Comparison of ENCODE assay signal across 12 mouse cellular contexts in the genomic region with DNA sequence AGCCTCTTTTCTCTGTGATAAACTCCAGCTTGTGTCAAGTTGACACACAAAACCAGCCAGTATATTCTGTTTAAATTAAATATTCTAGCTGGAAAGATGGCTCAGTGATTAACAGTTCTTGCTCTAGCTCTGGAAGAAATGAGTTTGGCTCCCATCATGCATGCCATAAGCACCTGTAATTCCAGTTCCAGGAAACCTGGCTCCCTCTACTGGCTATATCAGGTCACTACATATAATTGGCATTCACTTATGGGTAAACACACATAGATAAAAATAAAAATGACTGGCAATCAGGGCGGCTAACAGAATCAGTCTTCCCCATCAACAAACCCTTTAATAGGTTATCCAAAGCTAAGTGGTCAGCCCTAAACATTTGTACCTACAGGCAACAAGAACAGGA.
A peak's percentile ranks its signal among the peaks of the same experiment; 100 is the strongest.
DNase-seq lines count a peak whose midpoint lies in the region; ATAC-seq and TF ChIP-seq lines count a peak whose summit lies in the region.
"Had no signal": no experiment of that assay in that cellular context is flagged by ENCODE, and none has a peak within 500 bp of the region (broad histone marks: within the 10 kb centered on the region; RNA-seq: fewer than 3 reads in every experiment).

No protein-coding gene starts in this region.

- H3K9me3 ChIP-seq in lung, embryonic 14.5 days (ENCODE audit: low read depth, low read length): no peaks in the 10 kb centered on the region
- H3K9me3 ChIP-seq: heart, embryonic 15.5 days; limb, embryonic 12.5 days; midbrain, embryonic 12.5 days had no signal

- H3K36me3 ChIP-seq in lung, embryonic 14.5 days (ENCODE audit: insufficient read depth): no peaks in the 10 kb centered on the region
- H3K36me3 ChIP-seq: heart, embryonic 15.5 days; limb, embryonic 12.5 days; midbrain, embryonic 12.5 days had no signal

- 18% methylated on average over 1 of the region's 1 CpGs for WGBS in lung, embryonic 14.5 days

- H3K27me3 ChIP-seq in lung, embryonic 14.5 days (ENCODE audit: insufficient read depth, low read length): no peaks in the 10 kb centered on the region
- H3K27me3 ChIP-seq: heart, embryonic 15.5 days; limb, embryonic 12.5 days; midbrain, embryonic 12.5 days had no signal

- TF ChIP-seq CTCF in lung, embryonic 14.5 days (IDR thresholded peaks at IDR 0.05; ENCODE audit: low read depth): peak; percentile 60

- 0 out of 2 replicates have a peak, but pooled peaks have one; percentile 20 for ATAC-seq in frontal cortex, adult (ENCODE audit: low TSS enrichment)
- no peak for ATAC-seq in lung, embryonic 14.5 days (ENCODE audit: insufficient read depth)
- ATAC-seq in megakaryocyte-erythroid progenitor cell, adult 5-6 weeks (replicated peaks; ENCODE audit: low FRiP score, low TSS enrichment, poor library complexity, severe bottlenecking): peak; percentile 91

- no peak overlapping the region for H3K9ac ChIP-seq in lung, embryonic 14.5 days
- H3K9ac ChIP-seq: heart, embryonic 15.5 days; limb, embryonic 12.5 days; midbrain, embryonic 12.5 days had no signal

- DNase-seq in frontal cortex, postnatal 14 days (ENCODE audit: low spot score in 2 of 2): no peak
- DNase-seq in lung, embryonic 14.5 days: peak; percentile 34
- DNase-seq in lung, adult 18-20 months: no peak
- peak; percentile 58 for DNase-seq in R1 (ENCODE audit: low read depth, low spot score)
- no peak for DNase-seq in thymus, postnatal 36 days
- no peak for DNase-seq in cerebellum, adult 11 months
- DNase-seq: kidney, postnatal 14 days had no signal

- H3K4me1 ChIP-seq in lung, embryonic 14.5 days (ENCODE audit: insufficient read depth): no peaks in the 10 kb centered on the region
- H3K4me1 ChIP-seq: heart, embryonic 15.5 days; limb, embryonic 12.5 days; midbrain, embryonic 12.5 days had no signal

- no peak overlapping the region for H3K4me3 ChIP-seq in lung, embryonic 14.5 days (ENCODE audit: low read depth, low read length)
- H3K4me3 ChIP-seq: heart, embryonic 15.5 days; limb, embryonic 12.5 days; midbrain, embryonic 12.5 days had no signal

- H3K4me2 ChIP-seq in lung, embryonic 14.5 days: no peak overlapping the region
- H3K4me2 ChIP-seq: heart, embryonic 15.5 days; limb, embryonic 12.5 days; midbrain, embryonic 12.5 days had no signal

- H3K27ac ChIP-seq in lung, embryonic 14.5 days (ENCODE audit: low read depth): no peak overlapping the region
- H3K27ac ChIP-seq: heart, embryonic 15.5 days; limb, embryonic 12.5 days; midbrain, embryonic 12.5 days had no signal

Comparison
In these comparisons a context has a peak if more than half of its experiments do, and no peak if none do; other contexts are left out.
1. DNase-seq: peak in lung, embryonic 14.5 days (single experiment) and R1 (single experiment); none in frontal cortex, postnatal 14 days (0 of 2), lung, adult 18-20 months (0 of 2), thymus, postnatal 36 days (0 of 2) and cerebellum, adult 11 months (single experiment).